ENCODE assay signal across 9 mouse cellular contexts in the genomic region with DNA sequence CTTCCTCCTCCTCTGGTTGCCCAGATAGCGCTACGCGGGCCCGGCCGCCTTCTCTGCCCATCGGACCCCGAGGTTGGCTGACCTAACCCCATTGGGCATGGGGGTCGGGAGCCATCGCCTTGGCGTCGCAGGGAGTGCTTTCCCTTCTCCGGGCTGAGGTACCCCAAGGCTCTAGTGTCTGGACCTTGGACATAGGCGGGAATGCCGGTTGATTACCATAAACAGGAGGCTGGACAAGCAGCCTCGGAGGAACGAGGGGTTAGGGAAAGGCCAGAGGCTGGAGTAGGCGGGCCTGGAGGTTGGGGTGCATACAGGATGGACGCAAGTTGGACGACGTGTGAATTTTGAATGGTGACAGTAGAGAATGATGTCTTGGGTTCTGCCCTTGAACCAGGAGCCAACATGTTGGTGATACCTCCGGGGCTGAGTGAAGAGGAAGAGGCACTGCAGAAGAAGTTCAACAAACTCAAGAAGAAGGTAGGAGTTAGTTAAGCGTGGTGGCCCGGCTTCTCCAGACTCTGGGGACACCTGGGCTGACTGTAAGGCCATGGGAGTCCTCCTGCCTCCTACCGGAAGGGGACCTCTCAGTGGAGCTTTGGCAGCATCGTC. TPM values are rescaled to one million over a fixed set of nuclear protein-coding genes. Genes with fewer than 3 reads are reported as not detected.
DNase-seq lines count a peak whose midpoint lies in the region; ATAC-seq and TF ChIP-seq lines count a peak whose summit lies in the region.
"Had no signal": no experiment of that assay in that cellular context is flagged by ENCODE, and none has a peak within 500 bp of the region (broad histone marks: within the 10 kb centered on the region; RNA-seq: fewer than 3 reads in every experiment).

No protein-coding gene starts in this region.

- TF ChIP-seq POLR2A in cortical plate, adult 2 months (IDR thresholded peaks at IDR 0.05; ENCODE audit: extremely low read depth, insufficient read depth, low read length), result no peak

- H3K9me3 ChIP-seq in intestine, embryonic 16.5 days (ENCODE audit: control insufficient read depth, low read length), result no peaks in the 10 kb centered on the region
- no peaks in the 10 kb centered on the region for H3K9me3 ChIP-seq in neural tube, embryonic 13.5 days

- TF ChIP-seq CTCF in left cerebral cortex, adult 2 months (IDR thresholded peaks at IDR 0.05), result no peak
- no peak for TF ChIP-seq CTCF in cortical plate, adult 2 months (IDR thresholded peaks at IDR 0.05; ENCODE audit: extremely low read depth, insufficient read depth, low read length)

- peak overlapping the region; percentile 84 for H3K9ac ChIP-seq in intestine, embryonic 16.5 days (ENCODE audit: low read depth, low read length)
- H3K9ac ChIP-seq in neural tube, embryonic 13.5 days, result peak overlapping the region; percentile 93

- H3K4me3 ChIP-seq in left cerebral cortex, adult 2 months, result peak overlapping the region; percentile 81
- H3K4me3 ChIP-seq in cortical plate, adult 2 months (ENCODE audit: insufficient read depth, low read length), result peak overlapping the region; percentile 88
- H3K4me3 ChIP-seq in intestine, embryonic 16.5 days (ENCODE audit: low read length), result peak overlapping the region; percentile 76
- peak overlapping the region; percentile 89 for H3K4me3 ChIP-seq in neural tube, embryonic 13.5 days

- H3K36me3 ChIP-seq in intestine, embryonic 16.5 days (ENCODE audit: control insufficient read depth, insufficient read depth, low read length), result peaks cover 12% of the 10 kb centered on the region
- peaks cover 64% of the 10 kb centered on the region for H3K36me3 ChIP-seq in neural tube, embryonic 13.5 days

- H3K27ac ChIP-seq in left cerebral cortex, adult 2 months, result peak overlapping the region; percentile 71
- no peak overlapping the region for H3K27ac ChIP-seq in cortical plate, adult 2 months (ENCODE audit: insufficient read depth, low read length)
- peak overlapping the region; percentile 72 for H3K27ac ChIP-seq in intestine, embryonic 16.5 days (ENCODE audit: low read length)
- H3K27ac ChIP-seq in neural tube, embryonic 13.5 days (replicated peaks), result peak overlapping the region; percentile 39; the same call in 1 of the 2 replicates

- peaks cover 7% of the 10 kb centered on the region; the same call in 1 of the 2 replicates for H3K4me1 ChIP-seq in cortical plate, adult 2 months (ENCODE audit: control insufficient read depth, insufficient read depth, low read length)
- H3K4me1 ChIP-seq in intestine, embryonic 16.5 days (ENCODE audit: control insufficient read depth, insufficient read depth, low read length), result peaks cover 19% of the 10 kb centered on the region
- H3K4me1 ChIP-seq in neural tube, embryonic 13.5 days (replicated peaks), result peaks cover 26% of the 10 kb centered on the region

- under 1% methylated on average over 25 of the region's 25 CpGs for WGBS in intestine, embryonic 16.5 days
- 2% methylated on average over 25 of the region's 25 CpGs for WGBS in neural tube, embryonic 13.5 days

- peak overlapping the region; percentile 84 for H3K4me2 ChIP-seq in intestine, embryonic 16.5 days (ENCODE audit: low read depth, low read length)
- peak overlapping the region; percentile 97 for H3K4me2 ChIP-seq in neural tube, embryonic 13.5 days

- no peak for DNase-seq in left cerebral cortex, adult 2 months (ENCODE audit: extremely low spot score in 1 of 2, low spot score in 2 of 2)
- DNase-seq in left cerebral cortex, postnatal 10 days (ENCODE audit: extremely low spot score in 1 of 2, low spot score in 2 of 2), result no peak
- DNase-seq in layer of hippocampus, postnatal 14 days (ENCODE audit: low spot score in 2 of 2), result no peak
- DNase-seq in cerebellum, adult 8-10 months, result no peak
- no peak for DNase-seq in cerebellum, adult 18-20 months

- intact Hi-C loops in left cerebral cortex, adult 2 months (cut with DNase I), result loop anchor here (1.0 to 5.0 kb wide), 3 partner anchors 14 to 387 kb away; a partner anchor contains a TSS
- intact Hi-C loops in left cerebral cortex, postnatal 10 days (cut with DNase I), result no loop called here

- ATAC-seq in intestine, embryonic 16.5 days, result peak; percentile 70
- peak; percentile 62 for ATAC-seq in neural tube, embryonic 13.5 days (ENCODE audit: low read depth)

- H3K27me3 ChIP-seq in intestine, embryonic 16.5 days (replicated peaks; ENCODE audit: control insufficient read depth, insufficient read depth, low read length), result no peaks in the 10 kb centered on the region
- H3K27me3 ChIP-seq in neural tube, embryonic 13.5 days, result no peaks in the 10 kb centered on the region

RNA-seq across cellular contexts. Expression of a gene that starts 0.4 kb away (rescaled TPM):
- total RNA-seq in left cerebral cortex, adult 2 months (2021), result 10 to 100 TPM; 35.3 to 40.3 TPM
- total RNA-seq in left cerebral cortex, postnatal 10 days (2021), result 10 to 100 TPM; 28.1 to 28.4 TPM
- 56.3 and 65.8 TPM in 2 replicates for polyA plus RNA-seq in cortical plate, adult 2 months (2012; rRNA removed)
- polyA plus RNA-seq in intestine, embryonic 16.5 days (2015; fragmentation: Nextera tagmentation; extraction: Ambion mirVana), result 104 TPM in 2 replicates
- polyA plus RNA-seq in neural tube, embryonic 13.5 days (2015; fragmentation: Nextera tagmentation; extraction: Ambion mirVana), result 81.6 and 90.5 TPM in 2 replicates
- 10 to 100 TPM; 29.6 to 30.9 TPM for total RNA-seq in layer of hippocampus, postnatal 14 days (2021)

RNA-seq across cellular contexts. Expression of a gene that starts 0.6 kb away (rescaled TPM):
- total RNA-seq in left cerebral cortex, adult 2 months (2021), result 10 to 100 TPM; 70.1 to 70.4 TPM
- total RNA-seq in left cerebral cortex, postnatal 10 days (2021), result 10 to 100 TPM; 66.7 to 78.0 TPM
- 74.0 and 81.2 TPM in 2 replicates for polyA plus RNA-seq in cortical plate, adult 2 months (2012; rRNA removed)
- 39.2 and 44.9 TPM in 2 replicates for polyA plus RNA-seq in intestine, embryonic 16.5 days (2015; fragmentation: Nextera tagmentation; extraction: Ambion mirVana)
- 49.7 and 57.1 TPM in 2 replicates for polyA plus RNA-seq in neural tube, embryonic 13.5 days (2015; fragmentation: Nextera tagmentation; extraction: Ambion mirVana)
- total RNA-seq in layer of hippocampus, postnatal 14 days (2021), result 10 to 100 TPM; 70.8 to 76.4 TPM

RNA-seq across cellular contexts. Expression of a gene that starts 11.7 kb away (rescaled TPM):
- total RNA-seq in left cerebral cortex, adult 2 months (2021), result under 1 TPM in 1 of 2 experiments, not detected in 1; 0.14 TPM
- under 1 TPM; 0.51 to 0.62 TPM for total RNA-seq in left cerebral cortex, postnatal 10 days (2021)
- 0.08 and 0.32 TPM in 2 replicates for polyA plus RNA-seq in cortical plate, adult 2 months (2012; rRNA removed)
- 95.8 and 107 TPM in 2 replicates for polyA plus RNA-seq in intestine, embryonic 16.5 days (2015; fragmentation: Nextera tagmentation; extraction: Ambion mirVana)
- polyA plus RNA-seq in neural tube, embryonic 13.5 days (2015; fragmentation: Nextera tagmentation; extraction: Ambion mirVana), result 1.8 and 2.9 TPM in 2 replicates
- total RNA-seq in layer of hippocampus, postnatal 14 days (2021), result under 1 TPM in 1 of 2 experiments, not detected in 1; 0.23 TPM
- total RNA-seq: common myeloid progenitor, adult 5-6 weeks had no signal

RNA-seq across cellular contexts. Expression of a gene that starts 13.8 kb away (rescaled TPM):
- total RNA-seq in left cerebral cortex, adult 2 months (2021), result 10 to 100 TPM; 33.6 to 41.4 TPM
- total RNA-seq in left cerebral cortex, postnatal 10 days (2021), result 10 to 100 TPM; 31.2 to 33.1 TPM
- polyA plus RNA-seq in cortical plate, adult 2 months (2012; rRNA removed), result 53.1 and 55.5 TPM in 2 replicates
- polyA plus RNA-seq in intestine, embryonic 16.5 days (2015; fragmentation: Nextera tagmentation; extraction: Ambion mirVana), result 53.6 and 59.0 TPM in 2 replicates
- polyA plus RNA-seq in neural tube, embryonic 13.5 days (2015; fragmentation: Nextera tagmentation; extraction: Ambion mirVana), result 63.0 and 63.2 TPM in 2 replicates
- total RNA-seq in layer of hippocampus, postnatal 14 days (2021), result 10 to 100 TPM; 35.9 to 39.3 TPM

RNA-seq across cellular contexts. Expression of a gene that starts 13.9 kb away (rescaled TPM):
- total RNA-seq in left cerebral cortex, adult 2 months (2021), result 10 to 100 TPM; 54.8 to 61.5 TPM
- 10 to 100 TPM; 57.4 to 69.4 TPM for total RNA-seq in left cerebral cortex, postnatal 10 days (2021)
- polyA plus RNA-seq in cortical plate, adult 2 months (2012; rRNA removed), result 80.0 and 80.7 TPM in 2 replicates
- 24.0 and 26.5 TPM in 2 replicates for polyA plus RNA-seq in intestine, embryonic 16.5 days (2015; fragmentation: Nextera tagmentation; extraction: Ambion mirVana)
- 31.6 and 34.2 TPM in 2 replicates for polyA plus RNA-seq in neural tube, embryonic 13.5 days (2015; fragmentation: Nextera tagmentation; extraction: Ambion mirVana)
- 10 to 100 TPM; 59.6 to 62.9 TPM for total RNA-seq in layer of hippocampus, postnatal 14 days (2021)
